Comparison of ENCODE assay signal across 10 mouse cellular contexts in genomic region chr1:179477157-179477902, GRCm38 (mm10). TPM values are rescaled to one million over a fixed set of nuclear protein-coding genes. Genes with fewer than 3 reads are reported as not detected.
DNase-seq lines count a peak whose midpoint lies in the region; ATAC-seq and TF ChIP-seq lines count a peak whose summit lies in the region.
"Had no signal": no experiment of that assay in that cellular context is flagged by ENCODE, and none has a peak within 500 bp of the region (broad histone marks: within the 10 kb centered on the region; RNA-seq: fewer than 3 reads in every experiment).

No protein-coding gene starts in this region.

- H3K9me3 ChIP-seq in forebrain, embryonic 10.5 days: peaks cover 10% of the 10 kb centered on the region
- H3K9me3 ChIP-seq in intestine, embryonic 14.5 days (ENCODE audit: control insufficient read depth, low read length): peaks cover 9% of the 10 kb centered on the region; the same call in 1 of the 2 replicates
- H3K9me3 ChIP-seq in midbrain, embryonic 15.5 days: no peaks in the 10 kb centered on the region
- no peaks in the 10 kb centered on the region for H3K9me3 ChIP-seq in stomach, embryonic 15.5 days

- H3K27ac ChIP-seq in forebrain, embryonic 10.5 days: no peak overlapping the region
- H3K27ac ChIP-seq in intestine, embryonic 14.5 days (ENCODE audit: low read depth): no peak overlapping the region
- no peak overlapping the region for H3K27ac ChIP-seq in left cerebral cortex, adult 2 months
- no peak overlapping the region for H3K27ac ChIP-seq in midbrain, embryonic 15.5 days
- no peak overlapping the region for H3K27ac ChIP-seq in stomach, embryonic 15.5 days
- H3K27ac ChIP-seq: embryonic facial prominence, embryonic 12.5 days had no signal

- peak; percentile 94 for TF ChIP-seq CTCF in left cerebral cortex, adult 2 months (IDR thresholded peaks at IDR 0.05)

- H3K4me2 ChIP-seq in intestine, embryonic 14.5 days (ENCODE audit: low read length): no peak overlapping the region
- H3K4me2 ChIP-seq in midbrain, embryonic 15.5 days: no peak overlapping the region
- no peak overlapping the region for H3K4me2 ChIP-seq in stomach, embryonic 15.5 days
- H3K4me2 ChIP-seq: embryonic facial prominence, embryonic 12.5 days had no signal

- 80% methylated on average over 5 of the region's 5 CpGs for WGBS in forebrain, embryonic 10.5 days
- WGBS in intestine, embryonic 14.5 days: 75% methylated on average over 5 of the region's 5 CpGs
- 72% methylated on average over 5 of the region's 5 CpGs for WGBS in midbrain, embryonic 15.5 days
- 68% methylated on average over 5 of the region's 5 CpGs for WGBS in stomach, embryonic 15.5 days

- intact Hi-C loops in left cerebral cortex, adult 2 months (cut with DNase I): loop anchor here (1.0 to 5.0 kb wide), 4 partner anchors 245 to 1010 kb away; no protein-coding TSS in a partner anchor

- H3K4me1 ChIP-seq in forebrain, embryonic 10.5 days: peaks cover 5% of the 10 kb centered on the region; the same call in 1 of the 2 replicates
- H3K4me1 ChIP-seq in intestine, embryonic 14.5 days (replicated peaks; ENCODE audit: control insufficient read depth, insufficient read depth, low read length): 0 out of 2 replicates have a peak, but pooled peaks cover 5% of the 10 kb centered on the region
- 0 out of 2 replicates have a peak, but pooled peaks cover 2% of the 10 kb centered on the region for H3K4me1 ChIP-seq in midbrain, embryonic 15.5 days
- no peaks in the 10 kb centered on the region for H3K4me1 ChIP-seq in stomach, embryonic 15.5 days
- H3K4me1 ChIP-seq: megakaryocyte, embryonic 14.5 days had no signal

- no peak overlapping the region for H3K4me3 ChIP-seq in forebrain, embryonic 10.5 days
- no peak overlapping the region for H3K4me3 ChIP-seq in intestine, embryonic 14.5 days (ENCODE audit: low read depth, low read length)
- no peak overlapping the region for H3K4me3 ChIP-seq in left cerebral cortex, adult 2 months
- no peak overlapping the region for H3K4me3 ChIP-seq in midbrain, embryonic 15.5 days
- no peak overlapping the region for H3K4me3 ChIP-seq in stomach, embryonic 15.5 days (replicated peaks)
- H3K4me3 ChIP-seq: embryonic facial prominence, embryonic 12.5 days; megakaryocyte, embryonic 14.5 days had no signal

- H3K36me3 ChIP-seq in forebrain, embryonic 10.5 days (replicated peaks): peaks cover 9% of the 10 kb centered on the region
- H3K36me3 ChIP-seq in intestine, embryonic 14.5 days (ENCODE audit: control insufficient read depth, insufficient read depth, low read length): no peaks in the 10 kb centered on the region
- no peaks in the 10 kb centered on the region for H3K36me3 ChIP-seq in midbrain, embryonic 15.5 days (replicated peaks)
- H3K36me3 ChIP-seq in stomach, embryonic 15.5 days: 0 out of 2 replicates have a peak, but pooled peaks cover 3% of the 10 kb centered on the region

- 0 out of 2 replicates have a peak, but pooled peaks have one; percentile 40 for ATAC-seq in intestine, embryonic 14.5 days (replicated peaks; ENCODE audit: low FRiP score, low TSS enrichment, low read depth)
- peak; percentile 83 for ATAC-seq in midbrain, embryonic 15.5 days (replicated peaks)
- ATAC-seq in stomach, embryonic 15.5 days (ENCODE audit: insufficient read depth, low FRiP score, low read depth): peak; percentile 60; the same call in 1 of the 2 replicates

- no peak overlapping the region for H3K9ac ChIP-seq in intestine, embryonic 14.5 days (ENCODE audit: low read length)
- H3K9ac ChIP-seq in midbrain, embryonic 15.5 days: no peak overlapping the region
- no peak overlapping the region for H3K9ac ChIP-seq in stomach, embryonic 15.5 days
- H3K9ac ChIP-seq: embryonic facial prominence, embryonic 12.5 days had no signal

- peak; percentile 63 for DNase-seq in ovary, postnatal 14 days (ENCODE audit: low spot score)
- no peak for DNase-seq in ovary, adult 18-20 months (ENCODE audit: low spot score)
- DNase-seq in c-Kit-positive CD71-negative TER-119-negative erythroid progenitor cells, embryonic 14.5 days (ENCODE audit: low read depth): peak; percentile 63
- peak; percentile 37 for DNase-seq in forebrain, embryonic 10.5 days (ENCODE audit: extremely low spot score, low spot score)
- peak; percentile 73 for DNase-seq in intestine, embryonic 14.5 days (ENCODE audit: low spot score)
- peak; percentile 37 to 47 for DNase-seq in left cerebral cortex, adult 2 months (ENCODE audit: extremely low spot score in 1 of 2, low spot score in 2 of 2)

- H3K27me3 ChIP-seq in forebrain, embryonic 10.5 days (ENCODE audit: poor library complexity, severe bottlenecking): no peaks in the 10 kb centered on the region
- H3K27me3 ChIP-seq in intestine, embryonic 14.5 days (replicated peaks; ENCODE audit: control insufficient read depth, insufficient read depth, low read length): no peaks in the 10 kb centered on the region
- H3K27me3 ChIP-seq in midbrain, embryonic 15.5 days (replicated peaks): no peaks in the 10 kb centered on the region
- no peaks in the 10 kb centered on the region for H3K27me3 ChIP-seq in stomach, embryonic 15.5 days (replicated peaks)
- H3K27me3 ChIP-seq: embryonic facial prominence, embryonic 12.5 days; megakaryocyte, embryonic 14.5 days had no signal

RNA-seq across cellular contexts. Expression of gene Smyd3, which starts 40.5 kb away (rescaled TPM):
- polyA plus RNA-seq in forebrain, embryonic 10.5 days (2016; fragmentation: Nextera tagmentation; extraction: Ambion mirVana): 14.7 and 18.0 TPM in 2 replicates
- polyA plus RNA-seq in intestine, embryonic 14.5 days (2014; fragmentation: Nextera tagmentation; extraction: Ambion mirVana): 22.3 and 26.7 TPM in 2 replicates
- 10 to 100 TPM; 25.0 to 25.6 TPM for total RNA-seq in left cerebral cortex, adult 2 months (2021)
- 23.5 and 24.8 TPM in 2 replicates for polyA plus RNA-seq in midbrain, embryonic 15.5 days (2015; fragmentation: Nextera tagmentation; extraction: Ambion mirVana)
- polyA plus RNA-seq in stomach, embryonic 15.5 days (2015; fragmentation: Nextera tagmentation; extraction: Ambion mirVana): 17.9 and 19.6 TPM in 2 replicates
